Mouse (Mus musculus) MEL (cell line): Measurements from ENCODE around the gene Arl4a. TPM values are rescaled to one million over a fixed set of nuclear protein-coding genes. Genes with fewer than 3 reads are reported as not detected.

Experiments
- DNase-seq: peaks from one replicate; pipeline ENCODE4 v3.0.0; 2011; ENCODE audit warnings: low read depth, low spot score
- H3K27ac ChIP-seq: 2 replicates; pipeline ENCODE4 v1.5.1; 2012; ENCODE audit warnings: low read depth, mild to moderate bottlenecking, control low read depth, low read length, moderate library complexity; ENCODE audit not compliant: control insufficient read depth
- H3K27me3 ChIP-seq, 2 experiments: fragments of 150-350 bp in 1 of 2; sonication (generic) in 1 of 2; 2 replicates each; pipeline ENCODE4 v1.6.1; 2012; ENCODE audit warnings: low read length in 2 of 2, mild to moderate bottlenecking in 2 of 2, improper control_type of control experiment in 1 of 2, moderate library complexity in 1 of 2; ENCODE audit not compliant: insufficient read depth in 2 of 2, control insufficient read depth in 1 of 2
- H3K36me3 ChIP-seq, 2 experiments: 2 replicates each; pipeline ENCODE4 v1.6.1; 2012 to 2014; ENCODE audit warnings: low read length in 2 of 2, improper control_type of control experiment in 1 of 2, inconsistent platforms in 1 of 2, mild to moderate bottlenecking in 1 of 2; ENCODE audit not compliant: insufficient read depth in 2 of 2, control insufficient read depth in 1 of 2
- H3K4me1 ChIP-seq, 2 experiments: fragments of 150-350 bp in 1 of 2; sonication (generic) in 1 of 2; 2 replicates each; pipeline ENCODE4 v1.6.1; 2012; ENCODE audit warnings: low read length in 2 of 2, improper control_type of control experiment in 1 of 2, mild to moderate bottlenecking in 1 of 2; ENCODE audit not compliant: insufficient read depth in 2 of 2, control insufficient read depth in 1 of 2
- H3K4me3 ChIP-seq, 2 experiments: fragments of 150-350 bp in 1 of 2; sonication (generic) in 1 of 2; 2 replicates each; pipeline ENCODE4 v1.5.1; 2012; ENCODE audit warnings: low read depth in 2 of 2, low read length in 2 of 2, mild to moderate bottlenecking in 2 of 2, moderate library complexity in 2 of 2, control low read depth in 1 of 2, improper control_type of control experiment in 1 of 2; ENCODE audit not compliant: control insufficient read depth in 1 of 2, insufficient read depth in 1 of 2
- H3K79me2 ChIP-seq: 2 replicates; pipeline ENCODE4 v1.6.1; 2012; ENCODE audit warnings: mild to moderate bottlenecking, low read length, moderate library complexity; ENCODE audit not compliant: control insufficient read depth, poor library complexity, insufficient read depth
- H3K9ac ChIP-seq: 2 replicates; pipeline ENCODE4 v1.6.1; 2012; ENCODE audit warnings: low read depth, mild to moderate bottlenecking, control low read depth, low read length, moderate library complexity; ENCODE audit not compliant: control insufficient read depth, poor library complexity, severe bottlenecking
- H3K9me3 ChIP-seq: fragments of 150-350 bp; sonication (generic); replicated peaks from 2 replicates; pipeline ENCODE4 v1.6.1; 2012; ENCODE audit warnings: mild to moderate bottlenecking, low read length, improper control_type of control experiment, moderate library complexity; ENCODE audit not compliant: insufficient read depth
- CHD1 ChIP-seq: IDR thresholded peaks from 2 replicates; pipeline ENCODE4 v1.6.1; 2012; ENCODE audit warnings: low read depth, mild to moderate bottlenecking, inconsistent platforms, low read length, improper control_type of control experiment
- CHD2 ChIP-seq: IDR thresholded peaks from 2 replicates; pipeline ENCODE4 v1.6.1; 2011; ENCODE audit warnings: low read length, improper control_type of control experiment
- CTCF ChIP-seq, 3 experiments: IDR thresholded peaks in 2 of 3; conservative IDR thresholded peaks in 1 of 3; 2 replicates each; pipeline ENCODE4 v1.5.1; 2011 to 2012; ENCODE audit warnings: low read length in 3 of 3, low read depth in 2 of 3, mild to moderate bottlenecking in 2 of 3, improper control_type of control experiment in 1 of 3, inconsistent platforms in 1 of 3, mixed read lengths in 1 of 3, moderate library complexity in 1 of 3; ENCODE audit not compliant: control insufficient read depth in 1 of 3, insufficient read depth in 1 of 3, poor library complexity in 1 of 3, severe bottlenecking in 1 of 3
- E2F4 ChIP-seq: IDR thresholded peaks from 2 replicates; pipeline ENCODE4 v1.6.1; 2011; ENCODE audit warnings: low read depth, low read length, improper control_type of control experiment, borderline replicate concordance
- ELF1 ChIP-seq: IDR thresholded peaks from 2 replicates; pipeline ENCODE4 v1.6.1; 2014; ENCODE audit warnings: low read depth, mild to moderate bottlenecking, inconsistent platforms, low read length, improper control_type of control experiment, moderate library complexity
- EP300 ChIP-seq, 2 experiments: IDR thresholded peaks; 2 replicates each; pipeline ENCODE4 v1.6.1; 2011; ENCODE audit warnings: improper control_type of control experiment in 2 of 2, low read length in 2 of 2, low read depth in 1 of 2, mild to moderate bottlenecking in 1 of 2
- ETS1 ChIP-seq: IDR thresholded peaks from 2 replicates; pipeline ENCODE4 v1.6.1; 2012; ENCODE audit warnings: low read depth, mild to moderate bottlenecking, inconsistent platforms, low read length, improper control_type of control experiment, moderate library complexity
- GATA1 ChIP-seq: IDR thresholded peaks from 2 replicates; pipeline ENCODE4 v1.6.1; 2011; ENCODE audit warnings: low read depth, low read length, improper control_type of control experiment
- HCFC1 ChIP-seq: IDR thresholded peaks from 2 replicates; pipeline ENCODE4 v1.6.1; 2012; ENCODE audit warnings: low read depth, mild to moderate bottlenecking, inconsistent platforms, low read length, improper control_type of control experiment, moderate library complexity
- KAT2A ChIP-seq: conservative IDR thresholded peaks from 2 replicates; pipeline ENCODE4 v1.6.1; 2012; ENCODE audit warnings: low read depth, low read length, improper control_type of control experiment, inconsistent platforms
- MAFK ChIP-seq: IDR thresholded peaks from 2 replicates; pipeline ENCODE4 v1.6.1; 2011; ENCODE audit warnings: low read depth, mild to moderate bottlenecking, low read length, improper control_type of control experiment, borderline replicate concordance
- MYB ChIP-seq: IDR thresholded peaks from 2 replicates; pipeline ENCODE4 v1.6.1; 2011; ENCODE audit warnings: mild to moderate bottlenecking, low read depth, low read length, improper control_type of control experiment
- MYC ChIP-seq: IDR thresholded peaks from 2 replicates; pipeline ENCODE4 v1.6.1; 2011; ENCODE audit warnings: low read depth, mild to moderate bottlenecking, low read length, improper control_type of control experiment, moderate library complexity
- NELFE ChIP-seq: IDR thresholded peaks from 2 replicates; pipeline ENCODE4 v1.6.1; 2011; ENCODE audit warnings: low read depth, low read length, improper control_type of control experiment
- NRF1 ChIP-seq: IDR thresholded peaks from 2 replicates; pipeline ENCODE4 v1.6.1; 2014; ENCODE audit warnings: low read depth, mild to moderate bottlenecking, inconsistent platforms, low read length, improper control_type of control experiment, moderate library complexity; ENCODE audit not compliant: poor library complexity, insufficient read depth, severe bottlenecking
- POLR2A ChIP-seq, 2 experiments: IDR thresholded peaks; 2 replicates each; pipeline ENCODE4 v1.6.1; 2011 to 2012; ENCODE audit warnings: low read length in 2 of 2, mild to moderate bottlenecking in 2 of 2, control low read depth in 1 of 2, improper control_type of control experiment in 1 of 2, low read depth in 1 of 2, moderate library complexity in 1 of 2; ENCODE audit not compliant: control insufficient read depth in 1 of 2, insufficient read depth in 1 of 2, poor library complexity in 1 of 2
- POLR2AphosphoS2 ChIP-seq: IDR thresholded peaks from 2 replicates; pipeline ENCODE4 v1.6.1; 2011; ENCODE audit warnings: low read length, improper control_type of control experiment
- POLR2AphosphoS5 ChIP-seq: IDR thresholded peaks from 2 replicates; pipeline ENCODE4 v1.6.1; 2012; ENCODE audit warnings: low read depth, borderline replicate concordance, mild to moderate bottlenecking, inconsistent platforms, low read length, moderate library complexity, mixed read lengths
- SIN3A ChIP-seq: IDR thresholded peaks from 2 replicates; pipeline ENCODE4 v1.6.1; 2012; ENCODE audit warnings: low read length, improper control_type of control experiment, inconsistent platforms
- SMC3 ChIP-seq: IDR thresholded peaks from 2 replicates; pipeline ENCODE4 v1.6.1; 2011; ENCODE audit warnings: low read depth, low read length, improper control_type of control experiment
- TAL1 ChIP-seq: IDR thresholded peaks from 2 replicates; pipeline ENCODE4 v1.6.1; 2012; ENCODE audit warnings: mild to moderate bottlenecking, inconsistent platforms, low read length, moderate library complexity, mixed read lengths
- TBP ChIP-seq: IDR thresholded peaks from 2 replicates; pipeline ENCODE4 v1.8.0; 2011; ENCODE audit warnings: low read depth, low read length, improper control_type of control experiment
- TCF12 ChIP-seq: IDR thresholded peaks from 2 replicates; pipeline ENCODE4 v1.6.1; 2014; ENCODE audit warnings: low read depth, mild to moderate bottlenecking, inconsistent platforms, low read length, improper control_type of control experiment, moderate library complexity
- UBTF ChIP-seq: IDR thresholded peaks from 2 replicates; pipeline ENCODE4 v1.6.1; 2012; ENCODE audit warnings: low read depth, mild to moderate bottlenecking, inconsistent platforms, low read length, improper control_type of control experiment, moderate library complexity, borderline replicate concordance; ENCODE audit not compliant: insufficient read depth
- USF2 ChIP-seq, 2 experiments: IDR thresholded peaks; 2 replicates each; pipeline ENCODE4 v1.6.1; 2011 to 2012; ENCODE audit warnings: improper control_type of control experiment in 2 of 2, low read length in 2 of 2, borderline replicate concordance in 1 of 2, inconsistent platforms in 1 of 2, low read depth in 1 of 2, mild to moderate bottlenecking in 1 of 2; ENCODE audit not compliant: insufficient read depth in 1 of 2
- ZC3H11A ChIP-seq: IDR thresholded peaks from 2 replicates; pipeline ENCODE4 v1.6.1; 2012; ENCODE audit warnings: low read depth, mild to moderate bottlenecking, inconsistent platforms, low read length, improper control_type of control experiment
- ZKSCAN1 ChIP-seq: IDR thresholded peaks from 2 replicates; pipeline ENCODE4 v1.6.1; 2012; ENCODE audit warnings: low read depth, mild to moderate bottlenecking, inconsistent platforms, low read length, improper control_type of control experiment, moderate library complexity
- polyA plus RNA-seq, 2 experiments: library from polyadenylated mRNA; stranded (reverse) in 1 of 2; unstranded in 1 of 2; fragments of >175 nt in 1 of 2; fragments of >200 nt in 1 of 2; gene quantifications; 2 replicates each; pipeline versions ENCODE4 v1.2.1 to v1.2.4; 2012; ENCODE audit warnings: low replicate concordance in 2 of 2, low read depth in 1 of 2; ENCODE audit not compliant: insufficient read length in 2 of 2, insufficient read depth in 1 of 2, missing spikeins in 1 of 2
- total RNA-seq: library from RNA; depleted of rRNA; stranded (reverse); fragments of 300-350 nt; gene quantifications from 2 replicates; pipeline ENCODE4 v1.2.3, GENCODE M21; 2012

The Arl4a gene
- total and polyA plus RNA-seq, 3 experiments = 25.6 to 26.9 TPM; not detected in 1

DNA sequence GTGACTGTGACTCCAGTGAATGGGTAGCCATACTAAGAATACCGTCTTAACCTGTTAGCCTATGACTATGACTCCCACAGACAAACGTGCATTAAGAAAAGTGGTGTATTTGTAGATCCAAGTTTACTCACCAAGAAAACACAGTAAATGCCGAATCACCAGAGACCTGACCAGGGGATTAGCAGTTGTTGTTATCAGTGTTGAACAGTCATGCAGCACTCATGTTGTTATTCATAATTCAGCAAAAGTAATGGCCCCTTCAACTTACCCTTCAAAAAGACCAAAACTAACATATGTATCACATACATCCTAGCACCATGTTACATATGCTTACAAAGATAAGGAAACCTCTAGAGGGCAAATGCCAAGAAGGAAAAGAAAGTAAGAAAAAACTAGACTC is 10.4 kb downstream of the Arl4a start (continued):
- TF ChIP-seq CTCF (IDR thresholded peaks at IDR 0.05 in 2 of 3, conservative IDR thresholded peaks at IDR 0.05 in 1 of 3; ENCODE audit: control insufficient read depth in 1 of 3, insufficient read depth in 1 of 3, low read depth in 2 of 3, low read length in 3 of 3, poor library complexity in 1 of 3, severe bottlenecking in 1 of 3) (no peak), UBTF (no peak), MAFK (no peak)

DNA sequence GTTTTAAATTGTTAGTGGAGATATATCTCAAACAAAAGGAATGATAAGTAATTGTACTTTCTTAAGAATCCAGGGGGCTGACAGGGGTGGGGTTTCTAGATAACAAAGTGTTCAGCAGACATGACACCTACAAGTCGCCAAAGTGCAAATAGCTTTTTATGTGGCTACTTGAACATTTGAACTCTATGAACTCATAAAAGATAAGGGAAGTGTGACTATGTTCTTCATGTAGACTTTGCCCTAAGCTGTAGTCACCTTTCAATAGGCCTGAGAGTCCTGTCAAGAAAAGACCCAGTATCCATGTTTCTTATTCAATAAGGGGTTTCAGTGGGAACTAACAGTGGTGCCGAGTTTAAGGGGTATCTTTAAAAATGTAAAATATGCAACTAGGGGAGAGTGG is 13.9 kb downstream of the Arl4a start:
- no peak overlapping the region; the same call in 1 of the 2 replicates for H3K27ac ChIP-seq
- peaks cover 18 to 27% of the 10 kb centered on the region in 2 experiments for H3K4me1 ChIP-seq

DNA sequence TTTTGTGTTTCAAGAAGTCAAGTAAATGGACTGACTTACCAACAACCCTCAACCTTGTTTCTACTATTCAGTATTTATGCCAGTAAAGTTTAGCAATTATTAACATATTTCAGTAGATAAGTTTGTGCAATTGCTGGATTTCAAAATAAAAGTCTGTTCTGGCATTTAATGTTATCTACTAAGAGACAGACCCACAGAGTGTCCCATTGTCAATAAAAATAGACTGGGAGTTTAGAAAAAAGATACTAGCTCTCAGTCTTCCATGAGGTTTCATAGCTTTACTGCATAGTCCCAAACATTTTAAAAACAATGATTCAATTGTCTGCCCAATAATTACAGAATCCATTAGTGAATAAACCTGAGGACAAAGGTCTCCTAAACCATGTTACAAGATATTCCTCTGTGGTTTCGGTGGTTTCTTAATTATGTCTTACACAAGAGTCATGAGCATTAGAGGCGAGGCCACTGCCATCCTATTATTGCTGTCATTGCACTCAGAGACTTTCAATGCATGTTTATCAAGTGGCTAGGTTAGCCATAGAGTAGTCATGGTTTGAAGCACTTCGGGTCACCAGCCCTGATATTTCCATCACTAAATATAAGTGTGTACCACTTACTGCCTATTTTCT is 14.7 kb downstream of the Arl4a start:
- DNase-seq = peak; percentile 59
- Histone ChIP-seq H3K4me3 (no peak overlapping the region), H3K27me3 (no peaks in the 10 kb centered on the region), H3K36me3 (peaks cover 0 to 33% of the 10 kb centered on the region in 2 experiments; a peak in 2 of 4 replicates), H3K9ac (no peak overlapping the region), H3K9me3 (no peaks in the 10 kb centered on the region), H3K27ac (no peak overlapping the region), H3K79me2 (no peaks in the 10 kb centered on the region), H3K4me1 (peaks cover 19 to 20% of the 10 kb centered on the region in 2 experiments)
- TF ChIP-seq ETS1 (peak; percentile 68), SIN3A (peak; percentile 81), MYB (no peak), MYC (no peak), NRF1 (no peak), CTCF (IDR thresholded peaks at IDR 0.05 in 2 of 3, conservative IDR thresholded peaks at IDR 0.05 in 1 of 3; ENCODE audit: control insufficient read depth in 1 of 3, insufficient read depth in 1 of 3, low read depth in 2 of 3, low read length in 3 of 3, poor library complexity in 1 of 3, severe bottlenecking in 1 of 3) (no peak), POLR2AphosphoS5 (no peak), SMC3 (no peak), KAT2A (no peak), ZC3H11A (no peak), POLR2AphosphoS2 (no peak), EP300 (IDR thresholded peaks at IDR 0.05; ENCODE audit: low read depth in 1 of 2, low read length in 2 of 2) (peak; percentile 63 to 66; a peak in 3 of 4 replicates), HCFC1 (no peak), ELF1 (no peak), TCF12 (peak; percentile 52; the same call in 1 of the 2 replicates), UBTF (no peak), POLR2A (IDR thresholded peaks at IDR 0.05; ENCODE audit: control insufficient read depth in 1 of 2, insufficient read depth in 1 of 2, low read depth in 1 of 2, low read length in 2 of 2, poor library complexity in 1 of 2) (no peak), CHD1 (no peak), NELFE (no peak), ZKSCAN1 (no peak), E2F4 (no peak), TBP (no peak), GATA1 (peak; percentile 79)

More for the DNA sequence above, 13.9 kb downstream of the Arl4a start:
- H3K79me2 ChIP-seq = no peaks in the 10 kb centered on the region
- peaks cover 0 to 39% of the 10 kb centered on the region in 2 experiments; a peak in 2 of 4 replicates for H3K36me3 ChIP-seq
- no peak overlapping the region for H3K4me3 ChIP-seq
- no peaks in the 10 kb centered on the region for H3K27me3 ChIP-seq
- DNase-seq = peak; percentile 39
- no peak overlapping the region for H3K9ac ChIP-seq
- no peaks in the 10 kb centered on the region for H3K9me3 ChIP-seq
- TF ChIP-seq ETS1 = peak; percentile 44; the same call in 1 of the 2 replicates
- no peak for TF ChIP-seq CTCF (IDR thresholded peaks at IDR 0.05 in 2 of 3, conservative IDR thresholded peaks at IDR 0.05 in 1 of 3; ENCODE audit: control insufficient read depth in 1 of 3, insufficient read depth in 1 of 3, low read depth in 2 of 3, low read length in 3 of 3, poor library complexity in 1 of 3, severe bottlenecking in 1 of 3)
- no peak for TF ChIP-seq TAL1
- TF ChIP-seq GATA1 = peak; percentile 42; the same call in 1 of the 2 replicates
- peak; percentile 14 to 30; a peak in 2 of 4 replicates for TF ChIP-seq EP300 (IDR thresholded peaks at IDR 0.05; ENCODE audit: low read depth in 1 of 2, low read length in 2 of 2)
- no peak for TF ChIP-seq CHD2
- TF ChIP-seq USF2 (IDR thresholded peaks at IDR 0.05; ENCODE audit: borderline replicate concordance in 1 of 2, insufficient read depth in 1 of 2, low read depth in 1 of 2, low read length in 2 of 2) = no peak
- no peak for TF ChIP-seq TCF12
- no peak for TF ChIP-seq TBP
